Mouse (Mus musculus) c-Kit-positive CD71-positive TER-119-negative erythroid progenitor cells, embryonic 14.5 days (primary cell): ENCODE data around the gene Cox11.

ENCODE experiments used
- DNase-seq: peaks from one replicate; pipeline ENCODE4 v3.0.0-alpha.2; 2013; ENCODE audit warnings: low read depth

Cox11 gene

DNA sequence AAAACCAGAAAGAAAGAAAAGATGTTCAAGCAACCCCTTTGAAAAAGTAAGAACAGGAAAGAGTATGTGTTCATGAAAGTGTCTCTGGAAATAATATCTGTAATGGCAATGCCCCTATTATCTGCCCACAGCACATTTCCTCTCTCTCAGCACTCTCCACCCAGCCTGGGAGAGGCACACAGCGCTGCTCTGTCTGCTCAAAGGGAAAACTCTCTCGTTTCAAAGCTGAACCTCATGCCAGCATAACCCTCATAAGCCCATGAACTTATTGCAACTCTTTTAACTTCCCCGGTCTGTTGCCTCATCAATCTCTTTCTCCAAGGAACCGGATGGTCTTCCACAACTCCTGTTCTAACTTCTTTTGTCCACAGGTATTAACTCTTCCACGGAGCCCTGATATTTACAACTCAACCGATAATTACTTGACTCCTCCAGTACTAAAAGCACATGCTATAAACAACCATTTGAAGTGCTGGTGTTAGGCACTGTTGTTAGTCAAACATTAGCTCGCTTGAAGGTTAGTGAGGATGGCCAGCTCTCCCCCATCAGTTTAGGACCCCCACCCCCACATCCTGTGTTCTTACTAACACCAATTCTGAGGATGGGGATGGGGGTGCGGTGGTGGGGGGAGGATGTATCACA, 26.5 kb downstream of the Cox11 start:
- peak; percentile 80 for DNase-seq

DNA sequence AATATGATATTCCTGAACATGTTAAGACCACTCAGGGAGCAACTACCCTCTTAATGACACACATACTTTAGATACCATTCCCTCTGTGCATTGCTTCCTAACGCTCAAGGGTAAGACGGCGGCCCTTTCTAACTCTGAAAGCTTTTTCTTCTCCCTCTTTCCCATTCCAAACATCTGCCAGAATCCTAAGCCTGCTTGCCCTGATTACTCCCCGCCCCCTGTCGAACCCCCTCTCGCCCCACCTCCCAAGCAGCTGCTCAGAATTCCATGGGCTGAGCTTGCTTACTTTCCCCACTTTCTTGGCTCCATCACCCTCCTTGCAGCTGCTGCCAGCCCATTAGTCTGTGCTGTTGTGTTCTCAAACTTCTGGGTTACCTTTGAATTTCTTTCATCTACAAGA, 27.2 kb downstream of the Cox11 start:
- no peak for DNase-seq

DNA sequence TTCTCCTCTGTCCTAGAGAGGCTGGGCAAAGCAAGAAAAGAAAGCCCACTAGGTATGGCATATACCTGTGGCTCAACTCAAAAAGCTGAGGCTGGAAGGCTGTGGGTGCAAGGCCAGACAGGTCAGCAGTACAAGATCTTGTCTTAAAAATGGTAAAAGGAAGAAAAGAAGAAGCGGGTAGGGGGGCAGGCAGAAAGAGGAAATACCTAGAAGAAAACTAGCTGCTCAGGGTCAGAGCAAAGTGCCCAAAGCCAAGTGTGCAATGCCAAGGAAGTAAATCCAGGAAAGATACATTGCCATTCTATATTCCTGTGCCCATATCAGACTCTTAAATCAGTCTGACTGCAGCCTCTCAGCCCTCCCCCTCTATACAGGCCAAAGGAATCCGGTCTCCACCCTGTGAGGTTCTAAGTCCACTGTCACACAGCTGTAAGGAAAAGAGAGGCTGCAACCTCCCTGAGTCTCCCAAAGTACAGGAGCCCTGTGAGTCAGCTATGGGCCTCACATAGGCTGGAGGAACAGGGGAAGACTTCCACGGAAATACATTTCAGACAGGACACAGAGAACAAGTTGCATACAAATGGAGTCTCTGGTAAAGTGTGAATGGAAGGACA, 28.3 kb downstream of the Cox11 start:
- DNase-seq: no peak

GRCm38 (mm10) chr11:90666916-90667315, 28.9 kb downstream of the Cox11 start:
- no peak for DNase-seq

- DNase-seq: no peak
Measured at GRCm38 (mm10) chr11:90667325-90667724, 29.4 kb downstream of the Cox11 start.

DNA sequence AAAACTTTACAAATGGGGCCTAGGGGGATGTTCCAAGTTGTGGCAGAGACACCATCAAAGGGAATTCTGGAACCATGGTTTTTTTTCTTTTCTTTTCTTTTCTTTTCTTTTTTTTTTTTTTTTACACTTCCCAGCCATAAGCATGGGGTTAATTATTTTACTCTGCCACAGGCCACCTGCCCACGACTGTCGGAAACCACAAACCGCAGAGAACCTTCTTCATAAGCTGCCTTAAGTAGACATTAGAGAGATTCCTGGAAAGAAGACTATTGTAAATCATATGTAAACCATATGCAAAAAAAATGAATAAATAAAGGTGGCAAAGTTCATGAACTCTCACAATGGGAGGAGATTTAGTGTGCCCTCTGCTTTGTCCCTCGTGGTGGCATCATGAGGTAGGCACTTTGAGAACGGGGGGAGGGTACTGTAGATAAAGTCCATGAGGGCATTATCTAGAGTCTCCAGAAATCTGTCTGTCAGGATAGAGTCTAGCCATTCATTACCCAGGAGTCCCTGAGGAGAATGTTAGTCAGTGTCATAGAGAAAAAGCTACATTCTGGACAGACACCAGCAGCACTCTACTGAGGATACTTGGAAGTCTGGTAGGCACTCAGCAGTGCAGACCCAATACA, 37.6 kb downstream of the Cox11 start:
- peak; percentile 78 for DNase-seq

GRCm38 (mm10) chr11:90677027-90677426, 39.1 kb downstream of the Cox11 start:
- DNase-seq: no peak

DNA sequence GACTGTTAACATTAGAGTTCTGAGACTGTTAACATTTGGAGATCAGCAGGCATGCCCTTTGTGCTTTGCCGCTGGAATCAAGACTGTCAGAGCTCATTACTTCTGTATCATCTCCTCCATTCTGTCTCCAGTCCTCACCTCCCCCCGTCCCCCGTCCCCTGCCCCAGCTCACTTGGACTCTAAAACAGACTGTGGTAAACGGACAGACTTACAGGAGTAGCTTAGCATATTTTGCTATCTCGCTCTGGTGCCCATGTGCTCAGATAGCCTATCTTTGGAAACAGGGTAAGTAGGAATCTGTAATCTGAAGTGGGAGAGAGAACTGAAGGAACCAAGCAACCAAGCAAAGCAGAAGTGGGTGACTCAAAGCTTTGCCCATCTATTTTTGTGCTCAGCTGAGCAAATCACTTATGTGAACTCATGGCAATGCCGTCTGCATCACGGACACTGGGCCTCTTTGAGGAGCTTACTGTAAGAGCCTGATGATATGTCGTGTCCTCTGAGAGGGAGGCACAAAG, 39.9 kb downstream of the Cox11 start:
- no peak for DNase-seq

- no peak for DNase-seq
Measured at GRCm38 (mm10) chr11:90678582-90678981, 40.6 kb downstream of the Cox11 start.

DNA sequence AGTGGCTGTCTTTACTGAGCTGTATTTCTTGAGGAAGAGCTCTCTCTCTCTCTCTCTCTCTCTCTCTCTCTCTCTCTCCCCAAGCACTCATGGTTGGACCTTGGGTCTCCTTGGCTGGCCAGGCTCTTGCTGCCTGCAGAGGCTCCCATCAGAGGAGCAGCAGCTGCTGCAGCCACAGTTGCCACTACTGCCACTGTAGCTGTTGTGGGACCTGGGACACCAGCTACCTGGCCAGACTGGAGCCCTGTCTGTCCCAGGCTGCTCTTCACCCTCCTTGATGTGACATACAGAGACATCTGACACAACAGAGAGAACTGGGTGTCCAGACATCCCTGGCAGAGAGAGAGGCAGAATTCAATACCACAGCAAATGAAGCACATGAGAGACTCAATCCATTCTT, 43.2 kb downstream of the Cox11 start:
- DNase-seq: no peak

GRCm38 (mm10) chr11:90684765-90685164, 46.8 kb downstream of the Cox11 start:
- DNase-seq: no peak

DNA sequence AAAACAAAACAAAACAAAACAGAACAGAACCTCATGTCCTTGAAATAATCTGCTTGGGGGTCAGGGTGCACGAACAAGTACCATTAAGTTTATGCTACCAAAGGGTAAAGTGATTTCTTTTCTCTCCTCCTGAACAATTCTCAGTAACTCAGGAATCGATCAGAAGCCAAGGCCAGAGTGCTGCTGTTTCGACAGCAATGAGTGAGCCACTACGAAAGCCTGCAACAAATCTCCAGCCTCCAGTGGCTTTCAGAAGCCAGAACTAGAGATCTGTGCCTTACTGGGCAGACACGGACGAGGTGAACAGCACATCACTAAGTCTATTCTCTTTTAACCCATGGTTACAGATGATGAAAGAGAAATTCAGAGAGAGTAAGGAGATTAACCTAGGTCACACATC, 47.2 kb downstream of the Cox11 start:
- no peak for DNase-seq

GRCm38 (mm10) chr11:90686287-90687025, 48.5 kb downstream of the Cox11 start:
- no peak for DNase-seq

DNA sequence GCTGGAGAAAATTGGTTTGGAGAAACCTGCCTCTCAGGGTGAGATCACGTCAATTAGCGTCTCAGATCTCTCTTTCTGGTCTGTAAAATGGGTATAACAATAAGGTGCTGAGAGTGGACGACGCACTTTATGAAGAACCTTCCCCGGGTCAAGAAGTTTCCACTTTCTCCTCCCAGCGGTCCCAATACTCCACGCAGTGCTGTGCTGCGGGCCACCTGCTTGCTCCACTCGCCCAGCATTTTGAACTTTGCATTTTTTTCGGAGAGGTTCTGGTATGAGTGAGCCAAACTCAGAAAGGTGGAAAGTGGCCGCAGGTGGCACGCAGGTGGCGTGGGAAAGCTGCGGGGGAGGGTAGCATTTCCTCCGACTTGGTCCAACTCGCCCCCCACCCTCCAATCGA, 49.1 kb downstream of the Cox11 start:
- DNase-seq: no peak

DNA sequence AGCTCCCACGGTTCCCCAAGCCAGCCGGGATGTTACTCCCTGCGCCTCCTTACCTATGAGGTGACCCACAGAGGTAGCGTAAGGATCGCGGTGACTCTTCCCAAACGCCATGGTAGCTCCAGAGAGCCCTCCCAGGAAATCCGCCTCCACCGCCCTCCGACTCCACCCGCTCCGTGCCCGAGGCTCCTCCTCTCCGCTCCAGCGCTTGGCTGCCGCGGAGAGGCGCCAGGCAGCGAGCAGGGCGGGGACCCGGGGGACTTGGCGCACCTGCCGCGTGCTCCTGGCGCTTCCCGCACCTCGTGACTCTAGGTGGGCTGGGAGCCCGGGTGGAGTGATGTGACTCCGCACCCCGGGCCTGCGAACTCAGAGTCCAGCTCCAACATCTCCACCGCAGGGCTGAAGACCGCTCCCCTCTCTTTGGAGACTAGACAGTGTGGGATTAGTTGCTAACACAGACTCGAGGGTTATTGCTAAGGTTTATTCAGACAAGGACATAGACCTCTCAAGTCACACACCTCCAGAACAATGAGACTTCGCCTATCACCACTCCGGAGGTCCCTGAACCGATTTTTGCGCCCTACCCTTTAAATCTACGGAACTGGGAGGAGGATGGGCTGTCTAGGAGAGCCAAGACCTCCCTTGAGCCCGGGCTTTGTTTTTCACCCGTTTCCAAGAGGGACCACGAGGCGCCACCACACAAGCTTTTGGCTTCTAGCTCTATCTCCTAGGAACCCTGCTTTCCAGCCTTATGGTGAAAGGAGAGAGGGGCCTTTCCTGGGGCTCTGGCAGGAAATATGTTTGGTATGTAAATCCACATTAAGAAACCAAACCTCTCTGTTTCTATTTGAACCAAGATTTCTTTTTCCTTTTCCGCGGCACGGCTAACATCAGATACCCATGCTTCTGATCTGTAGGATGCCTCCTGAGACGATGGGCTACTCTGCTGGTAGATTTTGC, 49.8 kb downstream of the Cox11 start, which contains the start of gene Tom1l1:
Gene Tom1l1 (minus strand): TSS at position 907 of the 957 bp plus-strand sequence.
- no peak for DNase-seq

- no peak for DNase-seq
Measured at GRCm38 (mm10) chr11:90690361-90690760, 52.4 kb downstream of the Cox11 start.

DNA sequence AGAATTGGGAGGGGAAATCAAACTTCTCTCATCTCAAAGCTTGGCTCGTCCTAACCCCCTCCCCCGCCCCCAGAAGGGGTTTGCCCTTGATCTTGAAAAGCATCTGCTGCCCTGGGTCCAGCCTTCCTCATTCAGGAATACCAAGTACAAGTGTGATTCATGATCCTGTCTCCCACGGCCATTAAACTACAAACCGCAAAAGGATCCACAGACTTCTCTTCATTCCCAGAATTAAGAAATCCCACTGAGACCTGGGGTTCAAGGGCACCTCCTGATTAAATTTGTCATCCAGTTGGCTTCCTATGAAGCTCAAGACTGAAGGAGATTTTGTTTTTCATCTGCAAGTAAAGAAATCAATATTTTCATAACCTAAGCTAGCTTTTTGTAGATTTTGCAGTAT, 56.2 kb downstream of the Cox11 start:
- DNase-seq: no peak
